Mouse (Mus musculus) liver, embryonic 14.5 days (tissue): ENCODE measurements around the gene Zbtb39.

Source experiments
- CTCF ChIP-seq: IDR thresholded peaks from 2 replicates; pipeline ENCODE4 v1.5.1; 2016; ENCODE audit warnings: antibody characterized with exemption, low read depth, control low read depth
- EP300 ChIP-seq: IDR thresholded peaks from 2 replicates; pipeline ENCODE4 v1.6.1; 2016; ENCODE audit warnings: antibody characterized with exemption, low read depth

DNA sequence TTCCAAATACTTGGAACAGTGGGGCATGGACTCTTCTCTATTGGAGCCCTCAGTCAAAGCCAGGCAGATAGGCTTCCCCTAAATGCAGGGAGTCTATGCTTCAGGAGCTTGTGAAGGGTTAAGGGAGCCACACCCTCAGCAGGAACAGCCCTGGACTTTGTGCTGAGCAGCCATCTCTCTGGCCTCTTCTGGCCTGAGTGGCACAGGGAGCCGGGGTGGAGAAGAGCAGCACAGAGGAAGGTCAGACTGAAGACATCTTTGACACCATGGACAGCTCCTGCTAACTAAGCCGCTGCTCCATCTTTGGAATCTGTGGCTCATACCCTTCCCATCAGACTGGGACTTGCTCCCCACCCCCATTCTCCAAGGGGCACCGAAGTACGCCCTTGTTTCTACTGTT, 36.0 kb upstream of the Zbtb39 start:
- TF ChIP-seq CTCF (no peak), EP300 (no peak)
